Comparison of ENCODE assay signal across 13 mouse cellular contexts in the genomic region with DNA sequence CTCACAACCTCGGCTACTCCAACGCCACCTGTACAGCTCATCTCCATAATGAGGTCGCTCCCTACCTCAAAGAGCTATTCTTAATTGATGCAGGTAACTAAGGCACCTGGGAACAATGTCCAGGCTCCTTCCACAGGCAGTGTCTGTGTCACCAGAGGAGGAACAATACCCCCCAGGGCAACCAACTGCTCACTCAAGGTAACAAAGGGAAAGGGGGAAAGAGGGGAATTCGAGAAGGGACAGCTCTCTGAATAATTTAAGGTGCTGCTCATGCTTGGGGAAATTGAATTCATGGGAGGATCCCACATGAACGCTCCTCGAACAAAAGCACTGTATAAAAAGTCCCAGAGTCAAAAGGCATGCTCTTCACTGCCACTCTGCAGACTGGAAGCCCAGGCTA. TPM values are rescaled to one million over a fixed set of nuclear protein-coding genes. Genes with fewer than 3 reads are reported as not detected.
A peak's percentile ranks its signal among the peaks of the same experiment; 100 is the strongest.
DNase-seq lines count a peak whose midpoint lies in the region; ATAC-seq and TF ChIP-seq lines count a peak whose summit lies in the region.
"Had no signal": no experiment of that assay in that cellular context is flagged by ENCODE, and none has a peak within 500 bp of the region (broad histone marks: within the 10 kb centered on the region; RNA-seq: fewer than 3 reads in every experiment).

No protein-coding gene starts in this region.

- H3K4me1 ChIP-seq in heart, embryonic 12.5 days (replicated peaks) = peaks cover 67% of the 10 kb centered on the region
- peaks cover under 1% of the 10 kb centered on the region; the same call in 1 of the 2 replicates for H3K4me1 ChIP-seq in lung, embryonic 14.5 days (ENCODE audit: insufficient read depth)
- H3K4me1 ChIP-seq in lung, adult 2 months (ENCODE audit: control insufficient read depth, insufficient read depth, low read length) = no peaks in the 10 kb centered on the region
- peaks cover 15% of the 10 kb centered on the region for H3K4me1 ChIP-seq in hindbrain, embryonic 16.5 days (ENCODE audit: control insufficient read depth, insufficient read depth, low read depth, low read length)

- no peak overlapping the region for H3K4me3 ChIP-seq in heart, embryonic 12.5 days
- no peak overlapping the region for H3K4me3 ChIP-seq in lung, embryonic 14.5 days (ENCODE audit: low read depth, low read length)
- H3K4me3 ChIP-seq in lung, adult 2 months (replicated peaks; ENCODE audit: extremely low read depth, low read depth, low read length) = no peak overlapping the region
- H3K4me3 ChIP-seq in hindbrain, embryonic 16.5 days (ENCODE audit: low read length) = no peak overlapping the region
- H3K4me3 ChIP-seq: forebrain, embryonic 15.5 days; gastrocnemius, adult 2 months had no signal

- 78% methylated on average over 6 of the region's 6 CpGs for WGBS in heart, embryonic 12.5 days
- WGBS in lung, embryonic 14.5 days = 74% methylated on average over 6 of the region's 6 CpGs
- WGBS in lung, adult 2 months = 82% methylated on average over 6 of the region's 6 CpGs
- 43% methylated on average over 6 of the region's 6 CpGs for WGBS in hindbrain, embryonic 16.5 days

- H3K27me3 ChIP-seq in heart, embryonic 12.5 days (replicated peaks) = no peaks in the 10 kb centered on the region
- no peaks in the 10 kb centered on the region for H3K27me3 ChIP-seq in lung, embryonic 14.5 days (ENCODE audit: insufficient read depth, low read length)
- H3K27me3 ChIP-seq in hindbrain, embryonic 16.5 days (replicated peaks; ENCODE audit: control insufficient read depth, insufficient read depth, low read length) = no peaks in the 10 kb centered on the region
- H3K27me3 ChIP-seq: forebrain, embryonic 15.5 days had no signal

- no peak for TF ChIP-seq CTCF in lung, embryonic 14.5 days (IDR thresholded peaks at IDR 0.05; ENCODE audit: low read depth)
- no peak for TF ChIP-seq CTCF in lung, adult 2 months (IDR thresholded peaks at IDR 0.05; ENCODE audit: insufficient read depth, low read length)

- peak overlapping the region; percentile 61; the same call in 1 of the 2 replicates for H3K27ac ChIP-seq in heart, embryonic 12.5 days (ENCODE audit: poor library complexity, severe bottlenecking)
- H3K27ac ChIP-seq in lung, embryonic 14.5 days (ENCODE audit: low read depth) = no peak overlapping the region
- 0 out of 2 replicates have a peak overlapping the region, but pooled peaks have one; percentile 12 for H3K27ac ChIP-seq in hindbrain, embryonic 16.5 days (ENCODE audit: low read depth, low read length)
- H3K27ac ChIP-seq: forebrain, embryonic 15.5 days; gastrocnemius, adult 2 months had no signal

- intact Hi-C loops in left cerebral cortex, postnatal 36 days (cut with DNase I) = no loop called here

- no peaks in the 10 kb centered on the region for H3K36me3 ChIP-seq in heart, embryonic 12.5 days
- no peaks in the 10 kb centered on the region for H3K36me3 ChIP-seq in lung, embryonic 14.5 days (ENCODE audit: insufficient read depth)
- no peaks in the 10 kb centered on the region for H3K36me3 ChIP-seq in hindbrain, embryonic 16.5 days (ENCODE audit: control insufficient read depth, insufficient read depth, low read length)
- H3K36me3 ChIP-seq: forebrain, embryonic 15.5 days had no signal

- no peak for DNase-seq in heart, adult 9 months (ENCODE audit: low spot score in 2 of 2)
- DNase-seq in lung, embryonic 14.5 days = no peak
- DNase-seq in lung, adult 2 months = no peak
- peak; percentile 63 for DNase-seq in R1 (ENCODE audit: low read depth, low spot score)
- DNase-seq in kidney, adult 8-10 months = no peak
- DNase-seq in left cerebral cortex, postnatal 36 days (ENCODE audit: low spot score in 2 of 2) = no peak
- DNase-seq: gastrocnemius, adult 2 months; heart, postnatal 14 days; lung, postnatal 36 days; right cerebral cortex, adult 18-20 months had no signal

- peak overlapping the region; percentile 50; the same call in 1 of the 2 replicates for H3K4me2 ChIP-seq in heart, embryonic 12.5 days
- no peak overlapping the region for H3K4me2 ChIP-seq in lung, embryonic 14.5 days
- H3K4me2 ChIP-seq in hindbrain, embryonic 16.5 days (ENCODE audit: low read length) = no peak overlapping the region
- H3K4me2 ChIP-seq: forebrain, embryonic 15.5 days had no signal

- 0 out of 2 replicates have a peak overlapping the region, but pooled peaks have one; percentile 2 for H3K9ac ChIP-seq in heart, embryonic 12.5 days
- H3K9ac ChIP-seq in lung, embryonic 14.5 days = 0 out of 2 replicates have a peak overlapping the region, but pooled peaks have one; percentile 2
- H3K9ac ChIP-seq in hindbrain, embryonic 16.5 days (ENCODE audit: low read depth, low read length) = no peak overlapping the region
- H3K9ac ChIP-seq: forebrain, embryonic 15.5 days had no signal

- no peak for ATAC-seq in heart, embryonic 12.5 days (ENCODE audit: insufficient number of reproducible peaks, low FRiP score)
- ATAC-seq in lung, embryonic 14.5 days (ENCODE audit: insufficient read depth) = no peak
- ATAC-seq in hindbrain, embryonic 16.5 days = no peak
- ATAC-seq: forebrain, embryonic 15.5 days had no signal

- no peaks in the 10 kb centered on the region for H3K9me3 ChIP-seq in heart, embryonic 12.5 days (replicated peaks)
- H3K9me3 ChIP-seq in lung, embryonic 14.5 days (ENCODE audit: low read depth, low read length) = no peaks in the 10 kb centered on the region
- H3K9me3 ChIP-seq in hindbrain, embryonic 16.5 days (ENCODE audit: control insufficient read depth, low read length) = no peaks in the 10 kb centered on the region
- H3K9me3 ChIP-seq: forebrain, embryonic 15.5 days had no signal

- no peak for TF ChIP-seq POLR2A in lung, adult 2 months (IDR thresholded peaks at IDR 0.05; ENCODE audit: borderline replicate concordance, extremely low read depth, low read depth, low read length)

RNA-seq across cellular contexts. Expression of a gene that starts 6.1 kb away (rescaled TPM):
- 14.9 and 21.1 TPM in 2 replicates for polyA plus RNA-seq in heart, embryonic 12.5 days (2016; fragmentation: Nextera tagmentation; extraction: Ambion mirVana)
- 20.5 and 24.1 TPM in 2 replicates for polyA plus RNA-seq in lung, embryonic 14.5 days (2014; fragmentation: Nextera tagmentation; extraction: Ambion mirVana)
- 17.7 and 20.5 TPM in 2 replicates for polyA plus RNA-seq in lung, adult 2 months (2012; rRNA removed)
- polyA plus RNA-seq in hindbrain, embryonic 16.5 days (2015; fragmentation: Nextera tagmentation; extraction: Ambion mirVana) = 19.7 and 22.6 TPM in 2 replicates
- total RNA-seq in left cerebral cortex, postnatal 36 days (2021) = 10 to 100 TPM; 47.9 to 54.0 TPM
